Mouse (Mus musculus) Patski (cell line): ENCODE measurements at regions not wholly inside any gene's neighbourhood (a gene's known extent, or its start where the extent isn't known, plus 50 kb on each side); places are given as distances from the start of the nearest gene placed in this dataset.
A peak's percentile ranks its signal among the peaks of the same experiment; 100 is the strongest.

Experiments
- ATAC-seq: fragments of 100-300 bp; one replicate; pipeline ENCODE4 v1.8.0; 2021
- CTCF ChIA-PET: fragments of 350-600 bp; sonication (Branson Sonifier 250); formaldehyde crosslinking; loops from one replicate; lab custom pipeline; 2022; ENCODE audit warnings: inconsistent platforms; lab: Charles Lee
- POLR2A ChIA-PET: fragments of 350-600 bp; sonication (Branson Sonifier 250); formaldehyde crosslinking; loops from one replicate; lab custom pipeline; 2022; ENCODE audit warnings: antibody characterized with exemption, inconsistent platforms; lab: Charles Lee
- DNase-seq: peaks from one replicate; pipeline ENCODE4 v3.0.0-alpha.2; 2011; ENCODE audit warnings: low read depth, low spot score
- H3K27me3 ChIP-seq: fragments of 371-371 bp; one replicate; pipeline ENCODE4 v1.5.1; 2021
- CTCF ChIP-seq: fragments of 100-300 bp; IDR thresholded peaks from one replicate; pipeline ENCODE4 v1.5.1; 2021
- in situ Hi-C: fragments of 300-500 bp; cut with MboI; formaldehyde crosslinking; loops from 3 replicates; pipeline ENCODE4 v1.11.1; 2018; ENCODE audit warnings: low pct_unique_long_range_greater_than_20kb, mixed read lengths

- ChIA-PET CTCF (interaction anchor here (1.0 kb wide), 1 partner anchor 12 kb away, joined by 3 read pairs; no protein-coding TSS in a partner anchor), POLR2A (no interaction called here)
- no peak for TF ChIP-seq CTCF
- DNase-seq = no peak
- ATAC-seq = no peak
- in situ Hi-C loops = no loop called here
- H3K27me3 ChIP-seq = no peaks in the 10 kb centered on the region
Observed at GRCm38 (mm10) chr5:126917300-126917699, 324.3 kb upstream of the Tmem132c start.

- no peaks in the 10 kb centered on the region for H3K27me3 ChIP-seq
- DNase-seq = no peak
- ChIA-PET CTCF (no interaction called here), POLR2A (no interaction called here)
- in situ Hi-C loops = no loop called here
- ATAC-seq = no peak
- peak; percentile 8 for TF ChIP-seq CTCF
Observed at GRCm38 (mm10) chr5:126933466-126933865, 308.1 kb upstream of the Tmem132c start.

DNA sequence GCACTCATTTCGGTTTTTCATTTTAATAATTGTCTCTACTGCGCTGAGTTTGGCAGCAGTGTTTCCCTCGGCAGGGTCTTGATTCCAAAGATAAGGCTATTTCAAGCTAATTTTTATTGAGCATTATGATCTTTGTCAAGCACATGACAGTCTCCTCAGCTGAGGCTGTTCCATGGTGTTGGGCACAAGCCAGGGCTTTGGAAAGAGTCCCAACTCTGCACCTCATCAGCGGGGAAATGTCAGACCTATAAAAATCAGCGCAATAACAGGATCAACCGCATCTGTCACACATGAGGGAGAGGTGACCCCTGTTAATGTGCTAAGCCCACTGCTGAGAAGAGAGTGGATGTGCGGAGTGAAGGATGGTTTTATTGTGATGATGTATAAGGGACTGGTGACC is 296.7 kb upstream of the Tmem132c start:
- ChIA-PET CTCF (no interaction called here), POLR2A (no interaction called here)
- TF ChIP-seq CTCF = no peak
- H3K27me3 ChIP-seq = no peaks in the 10 kb centered on the region
- in situ Hi-C loops = no loop called here
- ATAC-seq (no peak), DNase-seq (no peak)

GRCm38 (mm10) chr5:126954189-126954588 is 287.4 kb upstream of the Tmem132c start:
- TF ChIP-seq CTCF = no peak
- ATAC-seq = no peak
- ChIA-PET CTCF (no interaction called here), POLR2A (no interaction called here)
- in situ Hi-C loops = no loop called here
- no peaks in the 10 kb centered on the region for H3K27me3 ChIP-seq
- no peak for DNase-seq

DNA sequence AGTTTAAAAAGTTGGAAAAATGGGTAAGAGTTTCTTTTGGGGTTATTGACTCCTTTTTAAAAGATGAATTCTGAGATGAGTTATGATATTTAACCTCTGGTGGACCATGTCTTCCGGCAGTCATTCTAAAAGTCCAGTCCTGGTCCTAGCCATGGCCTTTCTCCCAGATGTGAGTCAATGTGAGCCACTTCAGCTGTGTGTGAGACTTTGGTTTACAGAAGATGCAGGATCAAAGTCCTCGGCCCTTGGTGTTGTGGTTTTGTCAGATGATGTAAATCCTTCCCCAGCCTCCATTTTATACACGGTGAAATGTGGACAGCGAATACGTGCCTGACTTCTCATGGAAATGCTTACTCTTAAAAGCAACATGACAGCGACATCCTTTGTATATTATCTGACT is 287.0 kb upstream of the Tmem132c start:
- ChIA-PET CTCF (no interaction called here), POLR2A (no interaction called here)
- no peak for ATAC-seq
- no peaks in the 10 kb centered on the region for H3K27me3 ChIP-seq
- DNase-seq = no peak
- in situ Hi-C loops = no loop called here
- TF ChIP-seq CTCF = no peak

DNA sequence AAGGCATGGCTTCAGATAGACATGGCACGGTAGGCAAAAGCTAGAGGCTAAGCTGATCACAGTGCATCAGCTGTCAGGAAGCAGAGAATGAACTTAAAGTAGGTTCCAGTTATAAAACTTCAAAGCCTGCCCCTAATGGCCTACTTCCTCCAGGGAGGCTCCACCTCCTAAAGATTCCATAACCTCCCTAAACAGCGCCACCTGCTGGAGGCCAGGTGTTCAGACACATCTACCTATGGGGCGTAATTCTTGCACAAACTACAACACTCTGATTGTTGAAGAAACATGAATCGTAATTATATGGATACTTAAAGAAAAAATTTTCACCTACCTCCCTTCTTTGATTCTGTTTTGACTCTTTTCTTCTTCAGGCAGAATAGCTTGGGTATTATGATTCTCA is 277.0 kb upstream of the Tmem132c start:
- no peak for ATAC-seq
- TF ChIP-seq CTCF = peak; percentile 23
- in situ Hi-C loops = no loop called here
- ChIA-PET CTCF (interaction anchor here (1.3 kb wide), 1 partner anchor 18 kb away, joined by 5 read pairs; no protein-coding TSS in a partner anchor), POLR2A (no interaction called here)
- no peak for DNase-seq
- H3K27me3 ChIP-seq = no peaks in the 10 kb centered on the region

DNA sequence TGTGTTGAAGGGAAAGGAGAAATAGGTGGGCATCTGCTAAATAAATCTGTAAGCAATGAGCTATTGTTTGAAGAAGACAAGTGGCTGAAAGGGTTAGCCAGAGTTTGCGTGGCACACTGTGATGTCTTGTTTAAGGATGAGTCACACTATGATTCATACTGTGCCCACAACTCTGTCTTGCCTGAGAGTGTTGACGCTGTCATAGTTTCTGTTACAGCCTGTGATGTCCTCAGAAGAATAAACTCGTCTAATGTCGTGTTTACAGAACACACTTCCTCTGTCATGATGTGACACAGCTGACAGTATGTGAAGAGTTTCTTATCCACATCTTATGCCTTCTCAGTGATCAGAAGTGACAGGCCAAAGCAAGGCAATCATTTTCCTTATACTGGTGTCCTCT is 274.5 kb upstream of the Tmem132c start:
- DNase-seq (no peak), ATAC-seq (no peak)
- CTCF ChIA-PET = no interaction called here
- H3K27me3 ChIP-seq = no peaks in the 10 kb centered on the region
- in situ Hi-C loops = no loop called here
- POLR2A ChIA-PET = no interaction called here
- TF ChIP-seq CTCF = no peak

DNA sequence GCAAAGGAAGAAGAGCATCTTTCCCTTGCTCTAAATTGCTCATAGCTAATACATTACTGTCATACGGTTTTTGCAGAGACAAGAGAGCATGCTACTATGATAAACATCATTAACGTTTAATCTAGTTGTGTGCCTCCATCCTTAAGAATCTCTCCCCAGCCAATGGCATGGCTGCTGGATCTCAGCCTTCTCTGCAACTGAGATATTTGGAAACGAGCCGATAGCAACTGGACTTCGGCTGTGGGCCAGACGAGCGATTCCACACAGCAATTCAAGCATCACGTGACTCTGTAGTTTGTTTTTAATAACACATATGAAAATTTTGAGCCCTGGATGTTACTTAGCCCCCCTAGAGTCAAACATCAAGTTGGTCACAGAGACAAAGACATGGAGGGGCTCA is 272.2 kb upstream of the Tmem132c start:
- no peak for ATAC-seq
- H3K27me3 ChIP-seq = no peaks in the 10 kb centered on the region
- CTCF ChIA-PET = no interaction called here
- no peak for TF ChIP-seq CTCF
- POLR2A ChIA-PET = no interaction called here
- no peak for DNase-seq
- in situ Hi-C loops = no loop called here

- ChIA-PET CTCF (interaction anchor here (1.1 kb wide), 1 partner anchor 12 kb away, joined by 3 read pairs; no protein-coding TSS in a partner anchor), POLR2A (no interaction called here)
- DNase-seq = no peak
- no peak for ATAC-seq
- in situ Hi-C loops = no loop called here
- no peaks in the 10 kb centered on the region for H3K27me3 ChIP-seq
- no peak for TF ChIP-seq CTCF
Observed at GRCm38 (mm10) chr5:126971284-126971683, 270.3 kb upstream of the Tmem132c start.

GRCm38 (mm10) chr5:126971981-126972380 is 269.6 kb upstream of the Tmem132c start:
- in situ Hi-C loops = no loop called here
- ChIA-PET POLR2A (no interaction called here), CTCF (no interaction called here)
- TF ChIP-seq CTCF = no peak
- no peaks in the 10 kb centered on the region for H3K27me3 ChIP-seq
- DNase-seq (no peak), ATAC-seq (no peak)

DNA sequence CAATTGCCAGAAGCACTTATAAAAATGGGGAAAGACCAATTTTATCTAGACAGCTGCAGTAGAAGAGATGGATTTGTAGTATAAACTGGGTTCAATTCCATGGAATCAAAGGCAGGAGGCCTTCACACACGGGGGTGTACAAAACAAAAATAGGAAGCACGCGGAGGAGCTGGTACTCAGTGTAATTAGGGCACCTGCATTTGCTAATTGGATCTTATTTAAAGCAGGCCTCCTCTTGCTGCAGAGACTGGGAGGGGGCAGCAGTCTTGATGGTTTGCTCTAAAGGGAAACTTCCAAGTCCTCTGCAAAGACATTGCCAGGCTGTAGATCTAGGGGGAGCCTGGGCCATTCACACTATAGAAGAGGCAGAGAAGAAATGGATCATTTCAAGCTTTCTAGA is 268.2 kb upstream of the Tmem132c start:
- ChIA-PET POLR2A (no interaction called here), CTCF (no interaction called here)
- in situ Hi-C loops = no loop called here
- ATAC-seq (no peak), DNase-seq (no peak)
- H3K27me3 ChIP-seq = no peaks in the 10 kb centered on the region
- TF ChIP-seq CTCF = no peak

GRCm38 (mm10) chr5:126974565-126974964 is 267.0 kb upstream of the Tmem132c start:
- ChIA-PET POLR2A (no interaction called here), CTCF (no interaction called here)
- TF ChIP-seq CTCF = no peak
- ATAC-seq (no peak), DNase-seq (no peak)
- H3K27me3 ChIP-seq = no peaks in the 10 kb centered on the region
- in situ Hi-C loops = no loop called here
